19 mouse cellular contexts compared by ENCODE assay signal in genomic region chr12:12606911-12607310, GRCm38 (mm10).
A peak's percentile ranks its signal among the peaks of the same experiment; 100 is the strongest.
DNase-seq lines count a peak whose midpoint lies in the region; TF ChIP-seq lines count a peak whose summit lies in the region.
"Had no signal": no experiment of that assay in that cellular context is flagged by ENCODE, and none has a peak within 500 bp of the region (broad histone marks: within the 10 kb centered on the region; RNA-seq: fewer than 3 reads in every experiment).

No protein-coding gene starts in this region.

- WGBS in forebrain, embryonic 10.5 days, result 93% methylated on average over 6 of the region's 6 CpGs

- no peak overlapping the region for H3K27ac ChIP-seq in layer of hippocampus, adult 2 months
- no peak overlapping the region for H3K27ac ChIP-seq in forebrain, embryonic 10.5 days
- H3K27ac ChIP-seq: embryonic facial prominence, embryonic 13.5 days; embryonic facial prominence, embryonic 15.5 days had no signal

- H3K27me3 ChIP-seq in splenic B cell, adult 2 months (ENCODE audit: control insufficient read depth, insufficient read depth, low read length, poor library complexity, severe bottlenecking), result no peaks in the 10 kb centered on the region
- no peaks in the 10 kb centered on the region for H3K27me3 ChIP-seq in forebrain, embryonic 10.5 days (ENCODE audit: poor library complexity, severe bottlenecking)
- H3K27me3 ChIP-seq: embryonic facial prominence, embryonic 13.5 days; embryonic facial prominence, embryonic 15.5 days had no signal

- no peak overlapping the region for H3K4me3 ChIP-seq in layer of hippocampus, adult 2 months
- H3K4me3 ChIP-seq in forebrain, embryonic 10.5 days, result no peak overlapping the region
- H3K4me3 ChIP-seq: embryonic facial prominence, embryonic 13.5 days; embryonic facial prominence, embryonic 15.5 days; erythroblast, embryonic 14.5 days had no signal

- no peaks in the 10 kb centered on the region for H3K4me1 ChIP-seq in forebrain, embryonic 10.5 days
- H3K4me1 ChIP-seq: embryonic facial prominence, embryonic 13.5 days; embryonic facial prominence, embryonic 15.5 days had no signal

- no peaks in the 10 kb centered on the region for H3K36me3 ChIP-seq in splenic B cell, adult 2 months (ENCODE audit: control insufficient read depth, insufficient read depth, low read length, poor library complexity, severe bottlenecking)
- H3K36me3 ChIP-seq in forebrain, embryonic 10.5 days (replicated peaks), result no peaks in the 10 kb centered on the region
- H3K36me3 ChIP-seq: embryonic facial prominence, embryonic 13.5 days; embryonic facial prominence, embryonic 15.5 days had no signal

- peak; percentile 66 for DNase-seq in heart, adult 11 months
- DNase-seq in heart, adult 9 months (ENCODE audit: low spot score in 2 of 2), result no peak
- no peak for DNase-seq in layer of hippocampus, adult 2 months (ENCODE audit: low spot score in 2 of 2)
- DNase-seq in layer of hippocampus, postnatal 36 days, result no peak
- DNase-seq in splenic B cell, adult 2 months (ENCODE audit: low read depth, low spot score), result peak; percentile 54
- DNase-seq in forebrain, embryonic 10.5 days (ENCODE audit: extremely low spot score, low spot score), result no peak
- DNase-seq: adrenal gland, adult 2 months; adrenal gland, postnatal 10 days; adrenal gland, postnatal 25 days; cerebellum, adult 11 months; cerebellum, adult 18-20 months; cerebellum, adult 8-10 months; cerebellum, adult 9-11 months; cerebellum, postnatal 14 days; cerebellum, postnatal 36 days; embryo, embryonic 11 days had no signal

- peak; percentile 24 for TF ChIP-seq CTCF in layer of hippocampus, adult 2 months (conservative IDR thresholded peaks at IDR 0.05)

- no peaks in the 10 kb centered on the region for H3K9me3 ChIP-seq in forebrain, embryonic 10.5 days
- H3K9me3 ChIP-seq: embryonic facial prominence, embryonic 13.5 days; embryonic facial prominence, embryonic 15.5 days had no signal

Comparison
In these comparisons a context has a peak if more than half of its experiments do, and no peak if none do; other contexts are left out.
1. DNase-seq: peak in heart, adult 11 months (single experiment) and splenic B cell, adult 2 months (single experiment); none in heart, adult 9 months (0 of 2), layer of hippocampus, adult 2 months (0 of 2), layer of hippocampus, postnatal 36 days (0 of 2) and forebrain, embryonic 10.5 days (single experiment).